Mouse (Mus musculus) forebrain, embryonic 10.5 days (tissue): ENCODE measurements around the gene Dhtkd1. TPM values are rescaled to one million over a fixed set of nuclear protein-coding genes. Genes with fewer than 3 reads are reported as not detected.

Experiments used
- DNase-seq: peaks from one replicate; pipeline ENCODE4 v3.0.0-alpha.2; 2017; ENCODE audit warnings: low spot score; ENCODE audit errors: extremely low spot score
- H3K27ac ChIP-seq: fragments of 300-500 bp; sonication (generic); 2 replicates; pipeline ENCODE4 v1.5.1; 2016; ENCODE audit warnings: mild to moderate bottlenecking
- H3K27me3 ChIP-seq: fragments of 300-500 bp; sonication (generic); 2 replicates; pipeline ENCODE4 v1.6.1; 2016; ENCODE audit warnings: mild to moderate bottlenecking; ENCODE audit not compliant: poor library complexity, severe bottlenecking
- H3K36me3 ChIP-seq: fragments of 300-500 bp; sonication (generic); replicated peaks from 2 replicates; pipeline ENCODE4 v1.6.1; 2016; ENCODE audit warnings: mild to moderate bottlenecking, moderate library complexity
- H3K4me1 ChIP-seq: fragments of 300-500 bp; sonication (generic); 2 replicates; pipeline ENCODE4 v1.6.1; 2016
- H3K4me3 ChIP-seq: fragments of 300-500 bp; sonication (generic); 2 replicates; pipeline ENCODE4 v1.5.1; 2016; ENCODE audit warnings: mild to moderate bottlenecking, moderate library complexity
- H3K9me3 ChIP-seq: fragments of 300-500 bp; sonication (generic); 2 replicates; pipeline ENCODE4 v1.6.1; 2016; ENCODE audit warnings: mild to moderate bottlenecking, moderate library complexity
- WGBS: fragments of 180-500 bp; shearing (Covaris S2); methylation state at CpG from one replicate; pipeline ENCODE4 v1.1.7; 2016; 5-methylcytosine and 5-hydroxymethylcytosine counted together
- polyA plus RNA-seq: library from polyadenylated mRNA; unstranded; fragments of >200 nt; fragmentation: Nextera tagmentation; extraction: Ambion mirVana; gene quantifications from 2 replicates; pipeline ENCODE4 v1.2.1, GENCODE M21; 2016

The Dhtkd1 gene
- polyA plus RNA-seq, 1 experiment from 2014 or later = 5.8 TPM

GRCm38 (mm10) chr2:5945629-5946028 is 3.0 kb upstream of the Dhtkd1 start:
- no peak for DNase-seq

GRCm38 (mm10) chr2:5943071-5943470 is 479 bp upstream of the Dhtkd1 start:
- H3K9me3 ChIP-seq = no peaks in the 10 kb centered on the region
- DNase-seq = no peak
- H3K27ac ChIP-seq = peak overlapping the region; percentile 84; the same call in 1 of the 2 replicates
- H3K4me3 ChIP-seq = peak overlapping the region; percentile 71
- H3K4me1 ChIP-seq = peaks cover 14% of the 10 kb centered on the region
- H3K27me3 ChIP-seq = no peaks in the 10 kb centered on the region
- no peaks in the 10 kb centered on the region for H3K36me3 ChIP-seq
- 32% methylated on average over 4 of the region's 4 CpGs for WGBS

More at GRCm38 (mm10) chr2:5945629-5946028, 3.0 kb upstream of the Dhtkd1 start:
- H3K4me3 ChIP-seq = no peak overlapping the region
- no peak overlapping the region for H3K27ac ChIP-seq
- H3K36me3 ChIP-seq = no peaks in the 10 kb centered on the region
- no peaks in the 10 kb centered on the region for H3K27me3 ChIP-seq
- no peaks in the 10 kb centered on the region for H3K9me3 ChIP-seq
- WGBS = 86% methylated on average over 1 of the region's 1 CpGs
- peaks cover 19% of the 10 kb centered on the region for H3K4me1 ChIP-seq

- no peaks in the 10 kb centered on the region for H3K36me3 ChIP-seq
- H3K27me3 ChIP-seq = no peaks in the 10 kb centered on the region
- DNase-seq = no peak
- peaks cover 14% of the 10 kb centered on the region for H3K4me1 ChIP-seq
- H3K27ac ChIP-seq = peak overlapping the region; percentile 84
- H3K9me3 ChIP-seq = no peaks in the 10 kb centered on the region
- 56% methylated on average over 11 of the region's 11 CpGs for WGBS
- H3K4me3 ChIP-seq = peak overlapping the region; percentile 71
These were observed 654 bp downstream of the Dhtkd1 start for GRCm38 (mm10) chr2:5941861-5942415.

GRCm38 (mm10) chr2:5940936-5941335 is 1.7 kb downstream of the Dhtkd1 start:
- Histone ChIP-seq H3K4me1 (peaks cover 14% of the 10 kb centered on the region), H3K36me3 (no peaks in the 10 kb centered on the region), H3K27me3 (no peaks in the 10 kb centered on the region), H3K27ac (no peak overlapping the region), H3K9me3 (no peaks in the 10 kb centered on the region), H3K4me3 (no peak overlapping the region)
- DNase-seq = no peak
- 94% methylated on average over 9 of the region's 9 CpGs for WGBS

GRCm38 (mm10) chr2:5939911-5940310 is 2.7 kb downstream of the Dhtkd1 start:
- 89% methylated on average over 14 of the region's 14 CpGs for WGBS
- H3K4me1 ChIP-seq = peaks cover 14% of the 10 kb centered on the region
- H3K4me3 ChIP-seq = no peak overlapping the region
- H3K27me3 ChIP-seq = no peaks in the 10 kb centered on the region
- no peak for DNase-seq
- no peak overlapping the region for H3K27ac ChIP-seq
- no peaks in the 10 kb centered on the region for H3K9me3 ChIP-seq
- H3K36me3 ChIP-seq = no peaks in the 10 kb centered on the region

GRCm38 (mm10) chr2:5939319-5939718 is 3.3 kb downstream of the Dhtkd1 start:
- no peak overlapping the region for H3K4me3 ChIP-seq
- DNase-seq = no peak
- H3K36me3 ChIP-seq = no peaks in the 10 kb centered on the region
- no peak overlapping the region for H3K27ac ChIP-seq
- WGBS = 92% methylated on average over 3 of the region's 3 CpGs
- no peaks in the 10 kb centered on the region for H3K27me3 ChIP-seq
- no peaks in the 10 kb centered on the region for H3K9me3 ChIP-seq
- H3K4me1 ChIP-seq = peaks cover 14% of the 10 kb centered on the region

- Histone ChIP-seq H3K9me3 (no peaks in the 10 kb centered on the region), H3K4me1 (no peaks in the 10 kb centered on the region), H3K27ac (no peak overlapping the region), H3K4me3 (no peak overlapping the region), H3K36me3 (0 out of 2 replicates have a peak, but pooled peaks cover 4% of the 10 kb centered on the region), H3K27me3 (no peaks in the 10 kb centered on the region)
- DNase-seq = no peak
- 93% methylated on average over 4 of the region's 4 CpGs for WGBS
These were observed 6.0 kb downstream of the Dhtkd1 start for GRCm38 (mm10) chr2:5936550-5936949.

GRCm38 (mm10) chr2:5936068-5936467 is 6.5 kb downstream of the Dhtkd1 start:
- Histone ChIP-seq H3K4me3 (no peak overlapping the region), H3K36me3 (0 out of 2 replicates have a peak, but pooled peaks cover 4% of the 10 kb centered on the region), H3K9me3 (no peaks in the 10 kb centered on the region), H3K4me1 (no peaks in the 10 kb centered on the region), H3K27ac (no peak overlapping the region), H3K27me3 (no peaks in the 10 kb centered on the region)
- 86% methylated on average over 6 of the region's 6 CpGs for WGBS
- DNase-seq = no peak

GRCm38 (mm10) chr2:5934936-5935335 is 7.7 kb downstream of the Dhtkd1 start:
- Histone ChIP-seq H3K9me3 (no peaks in the 10 kb centered on the region), H3K27me3 (no peaks in the 10 kb centered on the region), H3K36me3 (peaks cover 15% of the 10 kb centered on the region), H3K4me3 (no peak overlapping the region), H3K27ac (no peak overlapping the region), H3K4me1 (no peaks in the 10 kb centered on the region)
- 98% methylated on average over 3 of the region's 3 CpGs for WGBS
- no peak for DNase-seq

- 96% methylated on average over 5 of the region's 5 CpGs for WGBS
- Histone ChIP-seq H3K4me1 (no peaks in the 10 kb centered on the region), H3K27ac (no peak overlapping the region)
These were observed 10.7 kb downstream of the Dhtkd1 start for GRCm38 (mm10) chr2:5931938-5932337.

GRCm38 (mm10) chr2:5930291-5931054 is 12.1 kb downstream of the Dhtkd1 start:
- H3K36me3 ChIP-seq = peaks cover 49% of the 10 kb centered on the region

More at GRCm38 (mm10) chr2:5931938-5932337, 10.7 kb downstream of the Dhtkd1 start:
- Histone ChIP-seq H3K36me3 (peaks cover 42% of the 10 kb centered on the region), H3K4me3 (no peak overlapping the region), H3K27me3 (no peaks in the 10 kb centered on the region), H3K9me3 (no peaks in the 10 kb centered on the region)
- no peak for DNase-seq

GRCm38 (mm10) chr2:5929793-5930192 is 12.8 kb downstream of the Dhtkd1 start:
- Histone ChIP-seq H3K4me1 (no peaks in the 10 kb centered on the region), H3K9me3 (no peaks in the 10 kb centered on the region), H3K27ac (no peak overlapping the region), H3K27me3 (no peaks in the 10 kb centered on the region), H3K4me3 (no peak overlapping the region), H3K36me3 (peaks cover 49% of the 10 kb centered on the region)
- no peak for DNase-seq
- WGBS = 92% methylated on average over 5 of the region's 5 CpGs

More at GRCm38 (mm10) chr2:5930291-5931054, 12.1 kb downstream of the Dhtkd1 start:
- Histone ChIP-seq H3K27me3 (no peaks in the 10 kb centered on the region), H3K4me3 (no peak overlapping the region), H3K4me1 (no peaks in the 10 kb centered on the region), H3K9me3 (no peaks in the 10 kb centered on the region), H3K27ac (no peak overlapping the region)
- 93% methylated on average over 18 of the region's 18 CpGs for WGBS
- no peak for DNase-seq

- H3K27me3 ChIP-seq = no peaks in the 10 kb centered on the region
- WGBS = 95% methylated on average over 5 of the region's 5 CpGs
- no peak for DNase-seq
- H3K4me3 ChIP-seq = no peak overlapping the region
- no peak overlapping the region for H3K27ac ChIP-seq
- H3K9me3 ChIP-seq = no peaks in the 10 kb centered on the region
- H3K36me3 ChIP-seq = peaks cover 49% of the 10 kb centered on the region
- no peaks in the 10 kb centered on the region for H3K4me1 ChIP-seq
These were observed 15.1 kb downstream of the Dhtkd1 start for GRCm38 (mm10) chr2:5927481-5927880.
